Mouse (Mus musculus) kidney, postnatal 25 days (tissue): ENCODE measurements around the gene Nudt22.

Experiments used
- DNase-seq, 2 experiments: peaks; one replicate each; pipeline ENCODE4 v3.0.0; 2021; ENCODE audit warnings: mixed read lengths in 2 of 2

The Nudt22 gene

DNA sequence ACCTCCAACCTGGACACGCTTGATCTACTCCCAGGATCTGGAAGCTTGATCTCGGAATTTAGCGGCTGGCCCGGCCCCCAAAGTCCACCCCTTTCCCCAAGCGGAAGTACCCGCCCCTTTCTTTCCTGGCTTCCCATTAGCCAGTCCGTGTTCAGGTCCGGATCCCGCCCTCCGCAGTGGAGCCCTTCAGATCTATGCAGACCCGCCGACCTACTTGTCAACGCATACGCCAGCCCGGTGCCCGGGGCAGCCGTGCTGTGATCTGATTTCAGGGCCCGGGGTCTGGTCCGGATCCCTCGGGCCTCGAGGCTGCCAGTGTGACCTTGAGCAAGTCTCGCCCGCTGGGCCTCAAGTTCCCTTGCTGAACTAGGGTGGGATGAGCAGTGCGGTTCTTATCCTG is at the start of gene Nudt22, which contains the start of gene Trpt1:
TSS of gene Nudt22 (minus strand) at position 112 of the 400 bp plus-strand sequence.
TSS of gene Trpt1 (plus strand) at position 126 of the 400 bp plus-strand sequence.
- DNase-seq = peak; percentile 95 to 97

DNA sequence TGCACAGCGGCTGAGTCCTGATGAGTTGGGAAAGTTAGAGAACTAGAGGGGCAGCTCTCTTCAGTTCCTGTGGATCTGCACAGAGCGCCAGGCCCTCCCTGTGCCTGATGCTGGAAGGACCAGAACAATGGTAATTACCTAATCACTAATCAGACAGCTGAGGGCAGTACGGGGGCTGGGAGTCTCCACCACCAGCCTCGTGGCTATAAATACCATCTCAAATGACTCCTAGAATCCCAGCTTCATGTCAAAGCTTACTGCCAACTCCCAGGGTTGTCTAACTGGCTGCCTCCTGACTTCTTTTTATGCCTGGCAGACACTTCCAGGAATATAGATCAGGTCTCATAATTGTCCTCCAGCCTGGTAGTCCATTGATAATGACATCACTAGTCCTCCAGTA is 48.8 kb upstream of the Nudt22 start:
- no peak for DNase-seq

DNA sequence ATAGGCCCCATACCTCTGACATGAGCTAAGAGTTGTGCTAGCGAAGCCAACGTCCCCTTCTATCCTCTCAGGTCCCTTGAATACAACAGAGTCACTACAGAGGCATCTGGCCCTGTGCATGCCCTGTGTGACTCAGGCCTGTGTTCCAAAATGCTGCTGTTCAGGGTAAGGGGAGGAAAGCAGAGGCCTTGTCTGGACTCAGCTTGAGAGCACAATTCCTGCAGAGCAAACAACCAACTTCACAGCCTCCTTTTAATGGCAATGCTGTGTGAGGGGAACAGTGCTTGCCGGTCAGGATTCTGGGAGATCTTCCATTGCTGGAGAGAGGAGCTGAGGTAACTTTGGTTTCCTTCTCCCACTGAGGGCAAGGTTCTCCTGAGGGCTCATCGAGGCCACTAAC is 48.4 kb upstream of the Nudt22 start:
- no peak for DNase-seq

- DNase-seq = no peak
These were observed 45.3 kb upstream of the Nudt22 start for GRCm38 (mm10) chr19:7041171-7041570.

- DNase-seq = no peak
These were observed 44.8 kb upstream of the Nudt22 start for GRCm38 (mm10) chr19:7040637-7041130.

- peak; percentile 100 for DNase-seq
These were observed 44.1 kb upstream of the Nudt22 start, which contains the start of gene Stip1 for GRCm38 (mm10) chr19:7039841-7040636. Gene Stip1, minus strand, starts transcription at chr19:7039967.

DNA sequence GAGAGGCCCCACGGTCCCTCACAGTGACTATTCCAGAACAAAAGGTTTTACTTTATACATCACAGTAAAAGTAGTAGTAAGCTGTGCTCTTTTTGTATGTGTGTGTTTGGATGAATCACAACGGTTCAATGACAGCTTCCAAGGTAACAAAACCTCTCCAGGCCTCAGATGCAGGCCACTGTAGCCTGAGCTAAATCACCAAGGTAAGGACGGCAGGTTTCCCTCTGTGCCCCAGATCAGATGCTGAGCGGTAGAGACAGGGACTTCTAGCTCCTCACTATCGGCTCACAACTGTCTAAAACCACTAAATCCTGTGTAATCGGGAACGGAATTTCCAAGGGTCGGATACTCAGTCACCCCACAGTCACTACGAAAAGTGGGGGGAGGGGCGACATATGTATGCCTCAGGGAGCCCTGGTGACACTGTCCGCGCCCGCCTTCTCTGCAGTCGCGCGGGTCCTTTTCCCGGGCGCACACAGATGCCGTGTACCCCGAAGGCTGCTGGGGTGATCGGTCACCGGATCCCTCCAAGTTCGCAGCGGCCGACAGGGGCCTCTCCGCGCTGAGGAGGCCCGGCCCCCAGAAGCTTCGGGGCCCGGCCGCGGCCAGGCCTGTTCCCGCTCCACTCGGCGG is 43.3 kb upstream of the Nudt22 start:
- DNase-seq = peak; percentile 69 to 71

- DNase-seq = no peak
These were observed 38.1 kb upstream of the Nudt22 start for GRCm38 (mm10) chr19:7034006-7034405.

DNA sequence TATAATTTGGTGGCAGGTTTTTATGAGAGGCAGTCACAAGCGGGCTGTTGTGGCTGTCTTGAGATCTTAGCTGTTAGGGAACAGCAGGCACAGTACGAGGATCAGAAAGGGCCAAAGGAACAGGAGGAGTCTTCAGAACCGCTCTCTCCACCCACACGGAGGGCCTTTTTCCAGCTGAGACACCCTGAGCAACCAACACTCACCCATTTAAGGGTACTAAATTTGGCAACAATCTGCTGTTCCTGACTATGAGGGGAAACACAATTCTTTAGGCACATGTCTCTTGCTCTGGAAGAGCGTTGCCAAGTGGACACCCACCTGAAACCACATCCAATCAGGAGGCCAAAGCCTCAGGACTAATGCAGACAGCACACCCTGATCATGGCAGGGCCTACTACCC is 33.6 kb upstream of the Nudt22 start:
- no peak for DNase-seq

GRCm38 (mm10) chr19:7020224-7020641 is 24.3 kb upstream of the Nudt22 start:
- DNase-seq = peak; percentile 74 to 76

DNA sequence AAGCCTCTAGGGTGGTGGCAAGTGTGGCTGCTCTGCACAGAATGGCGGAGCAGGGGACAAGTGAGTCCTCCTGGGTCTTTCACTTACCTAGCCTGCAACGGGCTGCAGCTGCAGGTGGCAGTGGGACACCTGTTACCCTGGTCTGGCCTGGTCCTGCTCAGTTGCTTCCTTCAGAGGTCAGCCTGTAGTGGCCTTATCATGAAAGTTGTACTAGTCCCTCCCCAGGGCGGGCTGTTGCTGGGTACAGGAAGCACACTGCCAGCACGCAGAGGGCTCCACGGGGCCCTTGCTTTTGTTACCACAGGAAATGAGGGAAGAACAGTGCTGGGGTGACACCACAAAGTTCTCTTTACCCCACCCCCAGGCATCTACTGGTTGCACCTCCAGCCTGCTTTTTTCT is 23.3 kb upstream of the Nudt22 start, which contains the start of gene Fermt3:
TSS of gene Fermt3 (minus strand) at position 279 of the 400 bp plus-strand sequence.
- peak in 1 of 2 experiments; percentile 60 for DNase-seq

- DNase-seq = no peak
These were observed 22.6 kb upstream of the Nudt22 start for GRCm38 (mm10) chr19:7018546-7018945.

DNA sequence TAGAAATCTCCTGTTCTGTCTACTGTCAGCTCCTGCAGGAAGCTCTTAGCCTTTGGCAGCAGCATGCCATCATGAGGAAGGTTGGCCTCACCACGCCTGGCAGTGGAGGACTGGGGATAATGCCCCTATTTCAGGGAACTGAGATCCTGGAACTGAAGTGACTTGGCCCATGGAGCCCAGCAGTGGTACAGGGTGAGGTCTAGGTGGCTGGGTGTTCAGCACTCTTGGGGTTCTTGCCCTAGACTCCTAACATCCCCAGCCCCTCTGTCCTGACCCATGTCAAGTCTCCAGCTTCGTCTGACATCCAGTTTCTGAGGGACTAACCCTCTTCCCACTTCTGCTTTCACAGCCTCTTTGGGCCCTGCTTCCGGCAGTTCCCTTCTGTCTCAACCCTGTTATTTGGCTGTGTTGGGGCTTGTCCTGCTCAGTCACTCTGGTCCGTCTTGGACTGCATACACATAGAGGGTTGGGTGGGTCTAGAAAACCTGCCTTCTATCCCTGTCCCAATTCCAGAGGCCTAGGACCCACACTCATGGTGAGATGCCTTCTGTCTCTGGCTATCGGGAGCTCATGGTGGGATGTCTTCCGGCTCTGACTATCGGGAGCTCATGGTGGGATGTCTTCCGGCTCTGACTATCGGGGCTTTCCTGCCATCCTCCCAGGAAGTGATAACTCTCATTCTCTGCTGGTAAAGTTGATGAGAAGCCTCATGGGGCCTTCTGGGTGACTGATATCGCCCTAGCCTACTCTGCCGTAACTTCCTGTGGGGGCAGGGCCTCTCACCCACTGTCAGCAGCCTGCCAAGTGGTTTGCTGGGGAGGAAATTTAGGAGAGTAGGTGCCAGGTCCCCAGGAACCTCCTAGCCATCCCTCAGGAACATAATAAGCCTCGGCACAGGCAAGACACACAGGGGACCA is 21.9 kb upstream of the Nudt22 start:
- no peak for DNase-seq

DNA sequence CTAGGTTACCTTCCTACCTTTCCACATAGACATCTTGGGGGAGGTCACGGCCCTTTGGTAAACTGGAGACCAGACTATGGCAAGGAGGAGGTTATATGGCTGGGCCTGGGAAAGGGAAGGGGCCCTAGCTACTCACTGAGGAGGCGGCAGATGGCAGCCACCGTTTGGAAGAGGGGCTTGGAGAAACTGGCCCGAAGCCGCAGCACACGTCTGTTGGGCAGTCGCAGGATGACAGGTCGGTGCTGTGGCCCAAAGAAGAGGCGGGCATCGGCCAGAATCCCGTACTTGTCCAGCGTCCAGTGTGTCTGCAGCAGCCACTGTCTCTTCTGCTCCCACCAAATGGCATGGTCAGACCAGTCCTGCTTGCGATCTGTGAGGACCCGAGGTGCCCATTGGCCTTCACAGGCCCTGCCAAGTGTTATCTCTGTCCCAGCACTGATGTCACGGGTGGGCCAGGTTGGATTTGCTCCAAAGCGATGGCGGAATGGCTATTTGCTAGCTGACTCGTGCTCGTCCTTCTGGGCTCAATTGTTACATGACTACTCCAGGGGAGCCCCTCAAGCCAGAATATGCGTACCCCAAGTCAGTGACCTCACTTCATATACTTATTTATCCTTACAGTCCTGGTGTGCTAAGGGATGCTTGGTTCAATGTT is 18.7 kb upstream of the Nudt22 start:
- DNase-seq = no peak

- peak in 1 of 2 experiments; percentile 58 for DNase-seq
These were observed 18.1 kb upstream of the Nudt22 start for GRCm38 (mm10) chr19:7013984-7014383.

GRCm38 (mm10) chr19:7012426-7012825 is 16.5 kb upstream of the Nudt22 start:
- no peak for DNase-seq

DNA sequence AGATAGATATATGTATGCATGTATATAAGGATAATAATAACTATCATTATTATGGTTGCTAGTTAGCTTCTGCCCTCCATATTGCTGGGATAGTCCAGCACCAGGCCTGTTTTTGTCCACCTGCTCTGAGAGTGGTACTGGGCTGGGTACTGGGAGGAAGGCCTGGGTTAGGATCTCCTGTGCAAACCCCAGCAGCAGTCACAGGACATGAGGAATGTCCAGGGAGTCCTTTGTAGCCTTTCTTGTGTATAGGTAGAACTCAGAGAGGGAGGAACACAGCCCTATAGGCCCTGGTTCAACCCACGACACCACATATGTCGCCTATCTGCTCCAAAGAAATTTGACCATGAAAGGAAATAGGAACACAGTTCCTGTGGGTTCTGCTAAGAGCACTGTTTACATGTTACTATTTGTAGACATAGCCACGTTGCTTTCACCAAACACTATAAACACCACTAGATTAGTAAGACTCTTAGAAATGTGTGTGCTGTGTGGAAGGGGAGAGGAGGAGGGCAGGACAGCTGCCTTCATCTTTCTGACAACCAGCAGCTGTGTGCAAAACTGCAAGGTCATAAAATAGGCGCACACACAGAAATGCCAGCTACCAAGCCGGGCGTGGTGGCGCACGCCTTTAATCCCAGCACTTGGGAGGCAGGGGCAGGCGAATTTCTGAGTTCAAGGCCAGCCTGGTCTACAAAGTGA is 11.1 kb upstream of the Nudt22 start:
- no peak for DNase-seq

DNA sequence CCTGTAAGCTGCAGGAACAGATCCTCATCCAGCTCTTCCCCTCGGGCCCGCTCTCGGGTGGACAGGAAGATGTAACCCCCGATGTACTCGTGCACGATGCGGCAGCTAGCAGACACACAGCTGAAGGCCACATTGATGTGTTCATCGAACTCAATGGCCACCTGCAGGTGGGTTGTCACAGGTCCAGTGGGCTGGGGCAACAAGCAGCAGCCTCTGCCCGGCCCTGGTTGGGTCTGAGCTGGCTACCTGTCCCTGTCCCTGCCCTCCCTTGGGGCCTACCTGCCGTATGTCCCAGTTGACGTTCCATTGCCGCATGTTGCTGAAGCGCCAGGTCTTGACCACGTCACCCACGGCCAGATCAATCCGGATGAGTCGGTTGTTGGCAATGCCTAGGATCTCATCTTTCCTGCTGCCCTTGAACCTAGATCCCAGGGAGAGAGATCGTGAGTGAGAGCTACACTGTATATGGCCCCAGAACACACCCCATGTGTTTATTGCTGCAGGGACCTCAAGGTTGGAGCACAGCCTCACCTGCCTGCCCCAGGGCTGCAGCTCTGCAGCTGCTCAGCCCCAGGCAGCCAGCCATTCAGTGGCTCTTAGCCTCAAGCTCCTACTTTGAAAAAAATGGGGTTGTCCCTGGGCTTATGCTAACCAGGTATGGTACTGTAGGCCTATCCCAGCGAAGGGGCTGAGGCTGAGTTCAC is 3.6 kb upstream of the Nudt22 start:
- DNase-seq = peak in 1 of 2 experiments; percentile 40

GRCm38 (mm10) chr19:6997721-6998290 is 1.9 kb upstream of the Nudt22 start:
- DNase-seq = peak in 1 of 2 experiments; percentile 30

- DNase-seq = peak in 1 of 2 experiments; percentile 57
These were observed 494 bp downstream of the Nudt22 start for GRCm38 (mm10) chr19:6995255-6995991.
